Mouse (Mus musculus) heart, embryonic 10.5 days (tissue): ENCODE measurements around the gene Dimt1. TPM values are rescaled to one million over a fixed set of nuclear protein-coding genes. Genes with fewer than 3 reads are reported as not detected.
"Not testable (repeated sequence)": the region's sequence is repeated elsewhere in the genome, so short reads cannot be mapped to it uniquely, and the experiment has no call there.

Experiments
- DNase-seq: peaks from one replicate; pipeline ENCODE4 v3.0.0-alpha.2; 2017; ENCODE audit warnings: low spot score
- H3K27ac ChIP-seq: fragments of 300-500 bp; sonication (generic); 2 replicates; pipeline ENCODE4 v1.5.1; 2016; ENCODE audit warnings: mild to moderate bottlenecking
- H3K27me3 ChIP-seq: fragments of 300-500 bp; sonication (generic); 2 replicates; pipeline ENCODE4 v1.6.1; 2016; ENCODE audit warnings: mild to moderate bottlenecking; ENCODE audit not compliant: poor library complexity, insufficient read depth, severe bottlenecking
- H3K36me3 ChIP-seq: fragments of 300-500 bp; sonication (generic); 2 replicates; pipeline ENCODE4 v1.6.1; 2016; ENCODE audit warnings: mild to moderate bottlenecking, moderate library complexity
- H3K4me1 ChIP-seq: fragments of 300-500 bp; sonication (generic); 2 replicates; pipeline ENCODE4 v1.6.1; 2016; ENCODE audit warnings: mild to moderate bottlenecking
- H3K4me3 ChIP-seq: fragments of 300-500 bp; sonication (generic); 2 replicates; pipeline ENCODE4 v1.5.1; 2016; ENCODE audit warnings: mild to moderate bottlenecking, moderate library complexity
- H3K9me3 ChIP-seq: fragments of 300-500 bp; sonication (generic); 2 replicates; pipeline ENCODE4 v1.6.1; 2016; ENCODE audit warnings: mild to moderate bottlenecking, moderate library complexity
- WGBS: fragments of 180-500 bp; shearing (Covaris S2); methylation state at CpG from one replicate; pipeline ENCODE4 v1.1.7; 2016; 5-methylcytosine and 5-hydroxymethylcytosine counted together
- polyA plus RNA-seq: library from polyadenylated mRNA; unstranded; fragments of >200 nt; fragmentation: Nextera tagmentation; extraction: Ambion mirVana; gene quantifications from 2 replicates; pipeline ENCODE4 v1.2.1, GENCODE M21; 2016

Dimt1 gene
- polyA plus RNA-seq, result 38.3 and 47.6 TPM in 2 replicates

- Histone ChIP-seq H3K4me3 (peak within 1 kb of the TSS; percentile 95), H3K9me3 (no peaks in the 10 kb centered on the region), H3K27me3 (no peaks in the 10 kb centered on the region), H3K27ac (peak within 1 kb of the TSS; percentile 93), H3K4me1 (peaks cover 11% of the 10 kb centered on the region; the same call in 1 of the 2 replicates), H3K36me3 (peaks cover 27% of the 10 kb centered on the region)
- under 1% methylated on average over 68 of the region's 68 CpGs for WGBS
- peak; percentile 99 for DNase-seq
Measured at GRCm38 (mm10) chr13:106946594-106947540, at the start of gene Dimt1. Dimt1 (plus strand) TSS chr13:106947127.

GRCm38 (mm10) chr13:106904637-106905036, 42.3 kb upstream of the Dimt1 start:
- 0 out of 2 replicates have a peak, but pooled peaks cover 3% of the 10 kb centered on the region for H3K4me1 ChIP-seq

GRCm38 (mm10) chr13:106905154-106905553, 41.8 kb upstream of the Dimt1 start:
- peaks cover 53% of the 10 kb centered on the region for H3K36me3 ChIP-seq

More at GRCm38 (mm10) chr13:106904637-106905036, 42.3 kb upstream of the Dimt1 start:
- no peaks in the 10 kb centered on the region for H3K27me3 ChIP-seq
- WGBS, result 94% methylated on average over 3 of the region's 3 CpGs
- no peak overlapping the region for H3K27ac ChIP-seq
- no peaks in the 10 kb centered on the region for H3K9me3 ChIP-seq
- peaks cover 53% of the 10 kb centered on the region for H3K36me3 ChIP-seq
- DNase-seq, result no peak
- H3K4me3 ChIP-seq, result no peak overlapping the region

GRCm38 (mm10) chr13:106907273-106907672, 39.7 kb upstream of the Dimt1 start:
- DNase-seq, result no peak
- Histone ChIP-seq H3K4me3 (no peak overlapping the region), H3K4me1 (0 out of 2 replicates have a peak, but pooled peaks cover 3% of the 10 kb centered on the region), H3K27ac (no peak overlapping the region), H3K9me3 (no peaks in the 10 kb centered on the region), H3K27me3 (no peaks in the 10 kb centered on the region), H3K36me3 (peaks cover 51% of the 10 kb centered on the region)
- WGBS, result 93% methylated on average over 4 of the region's 4 CpGs

More at GRCm38 (mm10) chr13:106905154-106905553, 41.8 kb upstream of the Dimt1 start:
- H3K27me3 ChIP-seq, H3K9me3 ChIP-seq, H3K4me3 ChIP-seq, H3K4me1 ChIP-seq, DNase-seq, H3K27ac ChIP-seq: not testable (repeated sequence)
- WGBS, result 92% methylated on average over 6 of the region's 6 CpGs

GRCm38 (mm10) chr13:106910096-106910495, 36.8 kb upstream of the Dimt1 start:
- H3K9me3 ChIP-seq, result no peaks in the 10 kb centered on the region
- peaks cover 49% of the 10 kb centered on the region for H3K36me3 ChIP-seq
- H3K4me1 ChIP-seq, result no peaks in the 10 kb centered on the region
- WGBS, result 93% methylated on average over 10 of the region's 10 CpGs
- DNase-seq, result no peak
- no peaks in the 10 kb centered on the region for H3K27me3 ChIP-seq
- no peak overlapping the region for H3K4me3 ChIP-seq
- H3K27ac ChIP-seq, result no peak overlapping the region

- Histone ChIP-seq H3K4me1 (no peaks in the 10 kb centered on the region), H3K27me3 (no peaks in the 10 kb centered on the region), H3K9me3 (no peaks in the 10 kb centered on the region), H3K4me3 (no peak overlapping the region), H3K36me3 (peaks cover 25% of the 10 kb centered on the region), H3K27ac (peak overlapping the region; percentile 56; the same call in 1 of the 2 replicates)
- peak; percentile 85 for DNase-seq
- WGBS, result 27% methylated on average over 3 of the region's 3 CpGs
Measured at GRCm38 (mm10) chr13:106913125-106913736, 33.7 kb upstream of the Dimt1 start.

- no peaks in the 10 kb centered on the region for H3K27me3 ChIP-seq
- no peaks in the 10 kb centered on the region for H3K4me1 ChIP-seq
- no peak overlapping the region for H3K4me3 ChIP-seq
- peaks cover 42% of the 10 kb centered on the region for H3K36me3 ChIP-seq
- H3K9me3 ChIP-seq, result no peaks in the 10 kb centered on the region
- no peak overlapping the region for H3K27ac ChIP-seq
- DNase-seq, result no peak
- 61% methylated on average over 7 of the region's 7 CpGs for WGBS
Measured at GRCm38 (mm10) chr13:106918322-106919050, 28.4 kb upstream of the Dimt1 start.

GRCm38 (mm10) chr13:106925921-106926320, 21.0 kb upstream of the Dimt1 start:
- 92% methylated on average over 3 of the region's 3 CpGs for WGBS
- H3K36me3 ChIP-seq, result peaks cover 53% of the 10 kb centered on the region

GRCm38 (mm10) chr13:106928296-106928695, 18.6 kb upstream of the Dimt1 start:
- Histone ChIP-seq H3K9me3 (no peaks in the 10 kb centered on the region), H3K27ac (no peak overlapping the region), H3K4me3 (no peak overlapping the region), H3K27me3 (no peaks in the 10 kb centered on the region), H3K36me3 (peaks cover 33% of the 10 kb centered on the region), H3K4me1 (no peaks in the 10 kb centered on the region)
- WGBS, result 93% methylated on average over 4 of the region's 4 CpGs
- DNase-seq, result no peak

More at GRCm38 (mm10) chr13:106925921-106926320, 21.0 kb upstream of the Dimt1 start:
- not testable (repeated sequence) for H3K27me3 ChIP-seq, DNase-seq, H3K9me3 ChIP-seq, H3K4me3 ChIP-seq, H3K27ac ChIP-seq, H3K4me1 ChIP-seq

- no peak overlapping the region for H3K4me3 ChIP-seq
- 94% methylated on average over 2 of the region's 2 CpGs for WGBS
- H3K27me3 ChIP-seq, result no peaks in the 10 kb centered on the region
- DNase-seq, result no peak
- H3K9me3 ChIP-seq, result no peaks in the 10 kb centered on the region
- peaks cover 26% of the 10 kb centered on the region for H3K36me3 ChIP-seq
- no peak overlapping the region for H3K27ac ChIP-seq
- no peaks in the 10 kb centered on the region for H3K4me1 ChIP-seq
Measured at GRCm38 (mm10) chr13:106929201-106929600, 17.7 kb upstream of the Dimt1 start.

GRCm38 (mm10) chr13:106935871-106936255, 11.1 kb upstream of the Dimt1 start:
- Histone ChIP-seq H3K4me1 (no peaks in the 10 kb centered on the region; the same call in 1 of the 2 replicates), H3K36me3 (no peaks in the 10 kb centered on the region), H3K4me3 (peak overlapping the region; percentile 99), H3K27me3 (no peaks in the 10 kb centered on the region), H3K9me3 (no peaks in the 10 kb centered on the region), H3K27ac (peak overlapping the region; percentile 99)
- 6% methylated on average over 9 of the region's 9 CpGs for WGBS
- no peak for DNase-seq

GRCm38 (mm10) chr13:106936256-106937137, 10.4 kb upstream of the Dimt1 start, which contains the start of gene Ipo11:
Ipo11 (minus strand) TSS chr13:106936958.
- Histone ChIP-seq H3K4me3 (peak within 1 kb of the TSS; percentile 99), H3K9me3 (no peaks in the 10 kb centered on the region), H3K36me3 (no peaks in the 10 kb centered on the region), H3K27me3 (no peaks in the 10 kb centered on the region), H3K27ac (peak within 1 kb of the TSS; percentile 99), H3K4me1 (no peaks in the 10 kb centered on the region; the same call in 1 of the 2 replicates)
- under 1% methylated on average over 84 of the region's 84 CpGs for WGBS
- peak; percentile 98 for DNase-seq
